ENCODE assay signal across 25 mouse cellular contexts in the genomic region with DNA sequence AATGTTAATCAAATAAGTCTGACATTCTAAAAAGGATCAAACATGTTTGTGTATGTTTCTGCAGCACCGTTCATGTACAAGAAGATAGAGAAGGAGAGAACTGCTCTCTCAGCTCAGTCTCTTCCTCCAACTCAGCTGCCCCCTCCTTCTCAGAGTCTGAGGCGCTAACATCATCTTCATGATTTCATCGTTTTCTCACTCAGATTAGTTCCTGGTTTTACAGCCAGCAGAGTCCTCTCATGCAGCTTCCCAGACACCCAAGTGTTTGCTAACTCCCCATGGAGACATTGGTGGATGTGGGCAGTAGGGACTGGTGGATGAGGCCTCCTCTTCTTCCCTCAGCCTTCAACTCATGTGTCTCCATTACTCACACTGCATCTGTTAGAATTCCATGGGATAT.
A peak's percentile ranks its signal among the peaks of the same experiment; 100 is the strongest.
DNase-seq lines count a peak whose midpoint lies in the region.
"Had no signal": no experiment of that assay in that cellular context is flagged by ENCODE, and none has a peak within 500 bp of the region (broad histone marks: within the 10 kb centered on the region; RNA-seq: fewer than 3 reads in every experiment).

No protein-coding gene starts in this region.

- H3K79me2 ChIP-seq in macrophage (ENCODE audit: inconsistent target): no peaks in the 10 kb centered on the region

- peak overlapping the region; percentile 84 for H3K27ac ChIP-seq in macrophage
- H3K27ac ChIP-seq: gastrocnemius, adult 2 months; heart, embryonic 15.5 days; hindbrain, embryonic 10.5 days; hindbrain, embryonic 13.5 days; intestine, embryonic 15.5 days had no signal

- 54% methylated on average over 2 of the region's 3 CpGs for WGBS in macrophage (ENCODE audit: missing documents)

- peak; percentile 16 to 49 for DNase-seq in frontal cortex, adult 2 months (ENCODE audit: extremely low spot score in 1 of 2, low spot score in 1 of 2)
- no peak for DNase-seq in frontal cortex, postnatal 10 days (ENCODE audit: low spot score in 2 of 2)
- peak; percentile 5 to 12 for DNase-seq in left cerebral cortex, adult 18-20 months (ENCODE audit: low spot score in 2 of 2)
- DNase-seq in left cerebral cortex, postnatal 4 days: no peak
- peak; percentile 66 for DNase-seq in brain, adult 2 months (ENCODE audit: low read depth, low spot score)
- no peak for DNase-seq in adrenal gland, adult 8-10 months
- no peak for DNase-seq in urinary bladder, postnatal 25 days (ENCODE audit: low spot score)
- DNase-seq: adrenal gland, postnatal 25 days; B cell, adult 2 months; cerebellum, adult 18-20 months; cerebellum, adult 9-10 months; cerebellum, postnatal 14 days; forebrain, postnatal 0 days; gastrocnemius, adult 2 months; gastrocnemius, postnatal 14 days; heart, adult 11 months; heart, postnatal 10 days; heart, postnatal 36 days had no signal

- H3K36me3 ChIP-seq in macrophage (ENCODE audit: inconsistent target): no peaks in the 10 kb centered on the region
- H3K36me3 ChIP-seq: G1E; heart, embryonic 12.5 days; heart, embryonic 15.5 days; hindbrain, embryonic 10.5 days; hindbrain, embryonic 13.5 days; intestine, embryonic 15.5 days had no signal

- intact Hi-C loops in left cerebral cortex, postnatal 4 days (cut with DNase I): no loop called here

- H3K4me3 ChIP-seq in macrophage (ENCODE audit: inconsistent target): no peak overlapping the region
- H3K4me3 ChIP-seq: gastrocnemius, adult 2 months; heart, embryonic 12.5 days; heart, embryonic 15.5 days; hindbrain, embryonic 10.5 days; hindbrain, embryonic 13.5 days; intestine, embryonic 15.5 days had no signal

Comparison
In these comparisons a context has a peak if more than half of its experiments do, and no peak if none do; other contexts are left out.
1. DNase-seq: peak in frontal cortex, adult 2 months (2 of 2), left cerebral cortex, adult 18-20 months (2 of 2) and brain, adult 2 months (single experiment); none in frontal cortex, postnatal 10 days (0 of 2), left cerebral cortex, postnatal 4 days (single experiment), adrenal gland, adult 8-10 months (single experiment) and urinary bladder, postnatal 25 days (single experiment).